Mouse (Mus musculus) forebrain, postnatal 0 days (tissue): ENCODE results near the gene Il18. TPM values are rescaled to one million over a fixed set of nuclear protein-coding genes. Genes with fewer than 3 reads are reported as not detected.

Experiments
- ATAC-seq: fragments of 200-750 bp; cut with Nextera tagmentation; 2 replicates; pipeline ENCODE4 v1.8.0; 2017; ENCODE audit warnings: mild to moderate bottlenecking, moderate library complexity
- DNase-seq: peaks from one replicate; pipeline ENCODE4 v3.0.0-alpha.2; 2015
- H3K27ac ChIP-seq: fragments of 300-500 bp; sonication (generic); 2 replicates; pipeline ENCODE4 v1.5.1; 2014; ENCODE audit warnings: low read depth, mild to moderate bottlenecking, antibody characterized with exemption, low read length, moderate library complexity, mixed read lengths
- H3K27me3 ChIP-seq: fragments of 300-500 bp; sonication (generic); 2 replicates; pipeline ENCODE4 v1.6.1; 2014; ENCODE audit warnings: mild to moderate bottlenecking, low read length, mixed read lengths; ENCODE audit not compliant: insufficient read depth
- H3K36me3 ChIP-seq: fragments of 300-500 bp; sonication (generic); 2 replicates; pipeline ENCODE4 v1.6.1; 2014; ENCODE audit warnings: mild to moderate bottlenecking, moderate library complexity; ENCODE audit not compliant: insufficient read depth
- H3K4me1 ChIP-seq: fragments of 300-500 bp; sonication (generic); 2 replicates; pipeline ENCODE4 v1.6.1; 2014; ENCODE audit warnings: antibody characterized with exemption; ENCODE audit not compliant: insufficient read depth
- H3K4me2 ChIP-seq: fragments of 300-500 bp; sonication (generic); 2 replicates; pipeline ENCODE4 v1.6.1; 2014; ENCODE audit warnings: low read depth, mild to moderate bottlenecking, moderate library complexity
- H3K4me3 ChIP-seq: fragments of 300-500 bp; sonication (generic); 2 replicates; pipeline ENCODE4 v1.5.1; 2014; ENCODE audit warnings: low read depth, low read length, mixed read lengths
- H3K9ac ChIP-seq: fragments of 300-500 bp; sonication (generic); 2 replicates; pipeline ENCODE4 v1.6.1; 2014; ENCODE audit warnings: mild to moderate bottlenecking
- H3K9me3 ChIP-seq: fragments of 300-500 bp; sonication (generic); 2 replicates; pipeline ENCODE4 v1.6.1; 2016; ENCODE audit warnings: low read length
- CTCF ChIP-seq: sonication (generic); IDR thresholded peaks from 2 replicates; pipeline ENCODE4 v1.5.1; 2016; ENCODE audit warnings: antibody characterized with exemption, control low read depth, low read depth
- WGBS: fragments of 180-500 bp; shearing (Covaris S2); extraction: QIAGEN DNeasy Blood & Tissue Kit; methylation state at CpG from one replicate; pipeline ENCODE4 v1.1.7; 2014; 5-methylcytosine and 5-hydroxymethylcytosine counted together
- polyA plus RNA-seq: library from polyadenylated mRNA; unstranded; fragments of >200 nt; fragmentation: Nextera tagmentation; extraction: Ambion mirVana; gene quantifications from 2 replicates; pipeline ENCODE4 v1.2.1, GENCODE M21; 2015
- total RNA-seq: library from RNA; depleted of rRNA; stranded (reverse); fragments of >200 nt; gene quantifications from 2 replicates; pipeline ENCODE4 v1.2.3, GENCODE M21; 2014

Il18 gene
- total and polyA plus RNA-seq, 2 experiments from 2014 or later: 17.4 to 34.3 TPM

DNA sequence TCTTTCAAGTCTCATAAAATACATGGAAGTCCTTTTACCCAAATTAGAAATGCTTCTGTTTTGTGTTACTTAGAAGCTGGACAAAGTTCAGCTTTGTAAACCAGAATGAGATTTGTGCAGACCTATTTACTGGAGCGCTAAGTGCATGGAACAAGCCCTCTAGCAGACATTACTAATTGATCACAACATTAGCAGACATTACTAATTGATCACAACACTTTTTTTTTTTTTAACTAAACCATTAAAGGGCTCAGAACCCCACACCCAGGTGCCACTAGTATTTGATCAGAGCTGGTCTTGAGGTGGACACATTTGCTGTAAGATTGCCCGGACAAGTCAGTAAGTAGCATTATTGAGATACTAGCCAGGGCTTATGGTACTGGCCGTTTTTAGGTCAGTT is 20.8 kb upstream of the Il18 start:
- 75% methylated on average over 3 of the region's 3 CpGs for WGBS
- H3K4me2 ChIP-seq: no peak overlapping the region
- H3K36me3 ChIP-seq: no peaks in the 10 kb centered on the region
- no peak overlapping the region for H3K4me3 ChIP-seq
- DNase-seq (no peak), ATAC-seq (no peak)
- H3K27me3 ChIP-seq: no peaks in the 10 kb centered on the region
- no peak overlapping the region for H3K27ac ChIP-seq
- no peak overlapping the region for H3K9ac ChIP-seq
- no peaks in the 10 kb centered on the region for H3K4me1 ChIP-seq
- no peak for TF ChIP-seq CTCF
- no peaks in the 10 kb centered on the region for H3K9me3 ChIP-seq

DNA sequence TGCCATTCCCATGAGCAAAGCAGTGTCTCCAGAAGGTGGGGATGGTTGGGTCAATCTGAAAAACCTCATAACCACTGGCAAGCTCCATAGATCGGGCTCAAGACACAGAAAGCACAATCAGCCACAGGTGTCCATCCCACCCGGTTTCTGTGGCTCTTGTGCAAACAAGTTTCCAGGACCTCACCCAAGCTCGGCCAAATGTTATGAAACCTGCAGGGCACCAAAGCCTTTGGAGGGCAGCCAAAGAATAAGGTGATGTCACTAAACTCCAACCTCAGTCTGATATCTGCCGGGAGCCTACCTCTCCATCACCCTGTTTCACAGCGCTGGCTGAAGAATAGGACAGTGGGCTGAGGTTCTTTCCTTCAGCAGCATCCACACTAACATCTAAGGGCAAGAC is 18.7 kb upstream of the Il18 start:
- 82% methylated on average over 5 of the region's 5 CpGs for whole genome bisulfite sequencing
- no peak for ATAC-seq
- TF ChIP-seq CTCF: no peak

DNA sequence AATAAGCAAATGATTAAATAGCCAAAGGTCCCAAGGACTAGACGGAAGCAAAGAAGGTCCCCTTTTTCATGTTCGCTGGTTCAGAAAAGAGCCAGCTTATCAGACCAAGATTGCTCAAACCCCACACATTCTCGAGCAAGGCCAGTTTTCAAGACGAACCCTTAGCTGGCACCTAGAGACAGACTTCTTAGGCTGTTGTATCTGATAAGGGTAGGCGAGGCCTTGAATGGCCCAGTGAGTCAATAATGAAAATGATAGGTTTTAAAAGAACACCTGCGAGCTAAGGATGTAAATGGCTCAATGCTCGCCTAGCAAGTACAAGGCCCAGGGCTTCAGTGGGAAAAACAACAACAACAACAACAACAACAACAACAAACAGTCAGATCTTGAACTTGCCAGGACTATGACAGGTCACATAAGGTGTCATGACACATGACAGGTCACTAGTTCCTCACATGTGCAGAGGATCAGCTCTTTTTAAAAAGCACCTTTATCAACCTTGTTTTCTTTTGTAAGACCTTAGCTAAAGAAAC is 18.0 kb upstream of the Il18 start:
- TF ChIP-seq CTCF: no peak
- Histone ChIP-seq H3K36me3 (no peaks in the 10 kb centered on the region), H3K9ac (no peak overlapping the region), H3K4me2 (no peak overlapping the region), H3K4me3 (no peak overlapping the region), H3K4me1 (no peaks in the 10 kb centered on the region), H3K27me3 (no peaks in the 10 kb centered on the region), H3K9me3 (no peaks in the 10 kb centered on the region), H3K27ac (no peak overlapping the region)
- 86% methylated on average over 7 of the region's 7 CpGs for WGBS
- DNase-seq (no peak), ATAC-seq (no peak)

More for the DNA sequence above, 18.7 kb upstream of the Il18 start:
- no peaks in the 10 kb centered on the region for H3K36me3 ChIP-seq
- no peak overlapping the region for H3K9ac ChIP-seq
- H3K4me2 ChIP-seq: no peak overlapping the region
- H3K9me3 ChIP-seq: no peaks in the 10 kb centered on the region
- no peaks in the 10 kb centered on the region for H3K4me1 ChIP-seq
- H3K27me3 ChIP-seq: no peaks in the 10 kb centered on the region
- H3K27ac ChIP-seq: no peak overlapping the region
- no peak overlapping the region for H3K4me3 ChIP-seq
- DNase-seq: no peak

DNA sequence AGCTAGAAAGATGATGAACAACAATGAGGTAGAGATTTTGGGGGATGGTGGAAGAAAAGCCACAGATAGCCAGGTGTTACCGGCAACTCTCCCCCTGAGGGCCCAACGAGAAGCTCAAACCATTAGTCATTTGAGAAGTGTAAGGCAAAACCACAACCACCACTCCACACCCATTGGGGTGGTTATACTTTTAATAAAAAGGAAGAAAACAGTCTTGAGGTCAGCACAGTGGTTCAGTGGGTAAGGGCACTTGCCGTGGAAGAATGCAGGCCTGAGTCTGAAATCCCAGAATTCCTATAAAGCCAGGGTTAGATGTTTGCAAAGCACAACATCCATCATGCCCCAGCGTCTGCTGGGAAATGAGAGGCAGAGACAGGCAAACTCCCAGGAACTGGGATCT is 17.3 kb upstream of the Il18 start:
- Histone ChIP-seq H3K4me2 (no peak overlapping the region), H3K27me3 (no peaks in the 10 kb centered on the region), H3K27ac (no peak overlapping the region), H3K36me3 (no peaks in the 10 kb centered on the region), H3K4me3 (no peak overlapping the region), H3K9ac (no peak overlapping the region), H3K4me1 (no peaks in the 10 kb centered on the region), H3K9me3 (no peaks in the 10 kb centered on the region)
- 88% methylated on average over 4 of the region's 4 CpGs for WGBS
- no peak for TF ChIP-seq CTCF
- DNase-seq: no peak
- ATAC-seq: no peak

DNA sequence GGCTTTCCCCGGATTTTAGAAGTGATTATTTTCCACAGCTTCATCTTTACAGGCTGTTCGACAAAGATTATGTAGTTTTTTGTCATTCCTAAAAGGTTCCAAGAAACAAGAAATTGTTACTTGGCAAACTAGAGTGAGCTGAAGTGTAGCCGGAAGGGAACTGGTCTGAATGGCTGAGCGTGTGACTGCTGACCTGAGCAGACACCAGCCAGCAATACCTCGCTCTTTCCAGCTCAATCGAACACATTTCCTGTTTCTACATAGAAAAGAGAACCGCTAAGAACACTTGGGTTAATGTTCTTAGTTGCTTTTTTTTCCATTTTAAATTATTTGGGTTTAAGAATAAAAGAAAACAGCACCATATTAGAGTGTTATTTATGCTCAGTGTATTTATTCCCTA is 14.5 kb upstream of the Il18 start:
- H3K36me3 ChIP-seq: no peaks in the 10 kb centered on the region
- no peak for TF ChIP-seq CTCF
- no peaks in the 10 kb centered on the region for H3K4me1 ChIP-seq
- H3K27me3 ChIP-seq: no peaks in the 10 kb centered on the region
- peak overlapping the region; percentile 28 for H3K4me2 ChIP-seq
- WGBS: 33% methylated on average over 7 of the region's 7 CpGs
- no peaks in the 10 kb centered on the region for H3K9me3 ChIP-seq
- DNase-seq (no peak), ATAC-seq (no peak)
- H3K9ac ChIP-seq: no peak overlapping the region
- no peak overlapping the region for H3K27ac ChIP-seq
- no peak overlapping the region for H3K4me3 ChIP-seq

DNA sequence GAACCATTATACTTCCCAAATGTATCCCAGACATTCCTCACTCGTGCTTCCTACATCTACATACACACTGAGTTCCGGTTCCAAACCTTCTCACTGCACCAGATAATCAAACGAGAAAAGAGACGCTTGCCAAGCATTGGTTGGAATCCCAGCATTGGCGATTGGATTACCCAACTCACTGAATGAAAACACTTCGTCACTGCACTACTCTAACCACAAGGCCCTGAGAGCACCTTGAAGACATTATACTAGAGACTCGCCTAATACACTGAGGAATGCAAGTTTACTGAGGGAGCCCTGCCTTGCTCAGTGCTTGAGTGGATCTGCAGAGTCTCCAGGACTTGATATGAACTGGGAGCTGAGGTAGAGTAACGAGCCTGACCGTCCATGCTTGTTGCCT is 12.2 kb upstream of the Il18 start:
- 70% methylated on average over 9 of the region's 9 CpGs for WGBS
- Histone ChIP-seq H3K9ac (no peak overlapping the region), H3K9me3 (no peaks in the 10 kb centered on the region), H3K36me3 (no peaks in the 10 kb centered on the region), H3K4me3 (no peak overlapping the region), H3K27ac (no peak overlapping the region), H3K27me3 (no peaks in the 10 kb centered on the region), H3K4me1 (no peaks in the 10 kb centered on the region), H3K4me2 (no peak overlapping the region)
- DNase-seq: no peak
- no peak for ATAC-seq
- TF ChIP-seq CTCF: no peak

DNA sequence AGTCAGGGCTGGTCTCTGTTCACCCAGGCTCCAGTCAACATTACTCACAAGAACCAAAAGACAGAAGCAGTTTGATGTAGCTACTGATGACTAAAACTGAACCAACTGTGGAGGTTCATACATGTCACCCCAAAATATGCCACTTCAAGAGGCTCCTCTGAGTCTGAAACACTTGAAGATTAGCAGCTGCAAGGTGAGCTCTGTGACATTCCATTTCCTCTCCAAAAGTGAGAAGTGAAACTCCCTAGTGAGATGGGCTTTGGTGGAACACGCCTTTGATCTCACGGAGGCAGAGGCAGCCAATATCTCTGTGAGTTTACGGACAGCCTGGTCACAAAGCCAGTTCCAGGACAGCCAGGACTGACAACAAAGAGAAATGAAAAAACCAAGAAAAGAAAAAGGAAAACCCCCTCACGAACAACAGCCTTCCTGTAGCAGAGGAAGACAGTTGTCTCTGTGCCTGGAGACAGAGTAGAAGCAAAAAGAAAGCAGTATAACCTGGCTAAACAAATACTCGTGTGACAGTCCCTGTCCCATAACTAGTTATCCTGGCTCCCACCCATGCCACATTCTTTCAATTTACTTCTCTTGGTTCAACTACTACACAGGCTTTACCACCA is 6.7 kb upstream of the Il18 start:
- H3K9ac ChIP-seq: no peak overlapping the region
- DNase-seq: no peak
- no peaks in the 10 kb centered on the region for H3K4me1 ChIP-seq
- no peak overlapping the region for H3K4me2 ChIP-seq
- no peak overlapping the region for H3K4me3 ChIP-seq
- H3K27ac ChIP-seq: no peak overlapping the region
- no peaks in the 10 kb centered on the region for H3K27me3 ChIP-seq
- 61% methylated on average over 5 of the region's 5 CpGs for WGBS
- TF ChIP-seq CTCF: no peak
- H3K9me3 ChIP-seq: no peaks in the 10 kb centered on the region
- ATAC-seq: no peak
- no peaks in the 10 kb centered on the region for H3K36me3 ChIP-seq
